Mouse (Mus musculus): ENCODE results near the gene Faap24.

The Faap24 gene

GRCm38 (mm10) chr7:35372483-35373017, 24.1 kb downstream of the Faap24 start:
- intact Hi-C loops (cut with DNase I): no loop called here

DNA sequence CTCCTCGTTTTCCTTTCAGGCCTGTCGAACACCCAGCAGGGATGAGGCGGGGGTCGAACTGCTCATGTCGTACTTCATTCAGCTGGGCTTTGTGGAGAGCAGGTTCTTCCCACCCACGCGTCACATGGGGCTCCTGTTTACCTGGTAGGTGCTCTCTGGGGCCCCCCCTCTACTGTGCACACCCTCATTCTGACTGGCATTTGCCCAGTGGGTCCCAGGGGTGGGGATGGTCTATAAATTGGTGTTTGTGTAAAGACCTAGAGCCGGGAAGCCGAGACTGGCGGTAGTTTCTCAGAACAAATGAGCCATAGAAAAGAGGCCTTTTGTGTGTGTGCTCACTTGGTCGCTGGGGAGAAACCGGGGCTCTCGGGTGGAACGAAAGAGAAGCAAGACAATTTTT, 25.5 kb downstream of the Faap24 start:
- intact Hi-C loops (cut with DNase I): no loop called here

GRCm38 (mm10) chr7:35365161-35365910, 31.3 kb downstream of the Faap24 start:
- intact Hi-C loops (cut with DNase I): no loop called here

GRCm38 (mm10) chr7:35362868-35363267, 33.8 kb downstream of the Faap24 start:
- intact Hi-C loops (cut with DNase I): no loop called here

GRCm38 (mm10) chr7:35362253-35362652, 34.4 kb downstream of the Faap24 start:
- intact Hi-C loops (cut with DNase I): no loop called here

GRCm38 (mm10) chr7:35357621-35358020, 39.0 kb downstream of the Faap24 start:
- intact Hi-C loops (cut with DNase I): no loop called here

- intact Hi-C loops (cut with DNase I): no loop called here
These were observed 41.2 kb downstream of the Faap24 start for GRCm38 (mm10) chr7:35355303-35355872.

DNA sequence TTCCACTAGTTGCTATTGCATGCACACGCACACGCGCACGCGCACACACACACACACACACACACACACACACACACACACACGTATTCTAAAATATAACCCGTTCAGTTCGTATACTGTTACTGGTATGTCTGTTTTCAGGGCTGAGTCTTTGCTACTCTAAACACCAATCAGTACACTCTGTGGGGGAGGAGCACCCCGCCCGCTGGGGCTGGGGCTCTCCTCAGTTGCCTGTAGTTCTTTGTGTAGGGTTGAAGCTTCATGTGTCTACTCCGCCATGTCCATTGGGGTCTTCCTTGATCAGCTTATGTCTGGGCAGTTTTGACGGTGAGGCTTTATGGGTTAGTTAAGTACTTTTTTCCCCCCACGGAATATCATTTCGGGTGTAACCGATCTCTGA, 43.3 kb downstream of the Faap24 start:
- intact Hi-C loops (cut with DNase I): no loop called here

GRCm38 (mm10) chr7:35351155-35351554, 45.5 kb downstream of the Faap24 start:
- intact Hi-C loops (cut with DNase I): no loop called here

- intact Hi-C loops (cut with DNase I): no loop called here
These were observed 46.6 kb downstream of the Faap24 start for GRCm38 (mm10) chr7:35349886-35350684.

- intact Hi-C loops (cut with DNase I): no loop called here
These were observed 47.6 kb downstream of the Faap24 start for GRCm38 (mm10) chr7:35349022-35349421.

GRCm38 (mm10) chr7:35347918-35348700, 48.5 kb downstream of the Faap24 start:
- intact Hi-C loops (cut with DNase I): no loop called here

DNA sequence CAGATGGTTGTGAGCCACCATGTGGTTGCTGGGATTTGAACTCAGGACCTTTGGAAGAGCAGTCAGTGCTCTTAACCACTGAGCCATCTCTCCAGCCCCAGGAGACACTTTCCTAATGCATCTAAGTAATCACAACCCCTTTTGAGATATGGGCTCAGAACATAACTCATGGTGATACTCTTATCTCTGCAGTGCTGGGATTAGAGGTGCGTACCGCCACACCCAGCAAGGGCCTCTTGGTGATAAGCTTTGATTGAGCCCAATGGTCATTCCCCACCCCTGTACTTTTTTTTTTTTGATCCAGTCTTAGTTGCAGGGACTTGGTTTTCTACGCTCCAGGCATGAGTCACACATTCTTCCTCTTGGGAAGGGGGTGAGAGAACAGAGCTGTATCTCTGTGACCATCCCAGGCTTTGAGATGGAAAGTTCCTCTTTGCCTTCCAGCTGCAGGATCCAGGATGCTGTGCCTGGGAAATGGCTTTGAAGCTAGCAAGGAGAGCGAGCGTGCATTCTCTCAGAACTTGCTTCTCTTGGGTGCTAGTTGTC, 51.8 kb downstream of the Faap24 start:
- intact Hi-C loops (cut with DNase I): no loop called here

- intact Hi-C loops (cut with DNase I): no loop called here
These were observed 54.1 kb downstream of the Faap24 start for GRCm38 (mm10) chr7:35342498-35342897.

Measured in adrenal gland (tissue).